Mouse (Mus musculus) forelimb bud, embryonic 11.5 days (tissue): ENCODE measurements around the gene Hnrnpc.
"Not testable (repeated sequence)": the region's sequence is repeated elsewhere in the genome, so short reads cannot be mapped to it uniquely, and the experiment has no call there.

Experiments used
- DNase-seq: peaks from one replicate; pipeline ENCODE4 v3.0.0-alpha.2; 2012; ENCODE audit warnings: low read depth, low spot score

Hnrnpc gene

GRCm38 (mm10) chr14:52103474-52103855 lies 363 bp downstream of the Hnrnpc start:
- no peak for DNase-seq

- DNase-seq: no peak
These were observed 2.3 kb downstream of the Hnrnpc start for GRCm38 (mm10) chr14:52101285-52102157.

- no peak for DNase-seq
These were observed 3.5 kb downstream of the Hnrnpc start for GRCm38 (mm10) chr14:52100170-52100960.

GRCm38 (mm10) chr14:52099563-52099962 lies 4.3 kb downstream of the Hnrnpc start:
- DNase-seq: no peak

- not testable (repeated sequence) for DNase-seq
These were observed 5.4 kb downstream of the Hnrnpc start for GRCm38 (mm10) chr14:52098387-52098786.

- DNase-seq: not testable (repeated sequence)
These were observed 6.6 kb downstream of the Hnrnpc start for GRCm38 (mm10) chr14:52097191-52097590.

- DNase-seq: no peak
These were observed 9.3 kb downstream of the Hnrnpc start for GRCm38 (mm10) chr14:52094533-52094932.

- DNase-seq: no peak
These were observed 20.7 kb downstream of the Hnrnpc start for GRCm38 (mm10) chr14:52083083-52083482.

GRCm38 (mm10) chr14:52071599-52072137 lies 32.2 kb downstream of the Hnrnpc start:
- no peak for DNase-seq

- DNase-seq: no peak
These were observed 37.7 kb downstream of the Hnrnpc start for GRCm38 (mm10) chr14:52066135-52066534.

GRCm38 (mm10) chr14:52061798-52062197 lies 42.0 kb downstream of the Hnrnpc start:
- DNase-seq: no peak

- no peak for DNase-seq
These were observed 43.0 kb downstream of the Hnrnpc start for GRCm38 (mm10) chr14:52060800-52061199.

- DNase-seq: no peak
These were observed 43.8 kb downstream of the Hnrnpc start for GRCm38 (mm10) chr14:52059982-52060381.

- not testable (repeated sequence) for DNase-seq
These were observed 51.1 kb downstream of the Hnrnpc start for GRCm38 (mm10) chr14:52052720-52053119.

GRCm38 (mm10) chr14:52045966-52046565 lies 57.8 kb downstream of the Hnrnpc start:
- DNase-seq: no peak

GRCm38 (mm10) chr14:52044901-52045678 lies 58.7 kb downstream of the Hnrnpc start:
- DNase-seq: peak; percentile 56

GRCm38 (mm10) chr14:52043446-52043845 lies 60.4 kb downstream of the Hnrnpc start:
- DNase-seq: no peak

- DNase-seq: not testable (repeated sequence)
These were observed 61.5 kb downstream of the Hnrnpc start, which contains the start of gene Olfr221 for GRCm38 (mm10) chr14:52042359-52042758. TSS of gene Olfr221 (minus strand) at chr14:52042459.

GRCm38 (mm10) chr14:52039332-52039731 lies 64.5 kb downstream of the Hnrnpc start:
- no peak for DNase-seq

- DNase-seq: no peak
These were observed 67.9 kb downstream of the Hnrnpc start for GRCm38 (mm10) chr14:52035926-52036325.

GRCm38 (mm10) chr14:52026342-52026741 lies 77.5 kb downstream of the Hnrnpc start:
- DNase-seq: no peak
